In genomic region chr1:55031026-55031779, GRCm38 (mm10) we compare ENCODE assay signal across 24 mouse cellular contexts. TPM values are rescaled to one million over a fixed set of nuclear protein-coding genes. Genes with fewer than 3 reads are reported as not detected.
DNase-seq lines count a peak whose midpoint lies in the region; ATAC-seq and TF ChIP-seq lines count a peak whose summit lies in the region.
"Had no signal": no experiment of that assay in that cellular context is flagged by ENCODE, and none has a peak within 500 bp of the region (broad histone marks: within the 10 kb centered on the region; RNA-seq: fewer than 3 reads in every experiment).

No protein-coding gene starts in this region.

- no peak for TF ChIP-seq POLR2A in ES-Bruce4 (IDR thresholded peaks at IDR 0.05; ENCODE audit: insufficient read depth, low read length)
- no peak for TF ChIP-seq POLR2A in thymus, adult 2 months (IDR thresholded peaks at IDR 0.05; ENCODE audit: control insufficient read depth, extremely low read depth, insufficient read depth, low read length, poor library complexity)

- peak; percentile 56 for ATAC-seq in liver, embryonic 13.5 days (ENCODE audit: low read depth)
- ATAC-seq: forebrain, embryonic 13.5 days; midbrain, embryonic 15.5 days had no signal

- DNase-seq in MEL-GATA-1-ER (ENCODE audit: extremely low read depth, low read depth): peak; percentile 39
- DNase-seq in liver, embryonic 13.5 days: peak; percentile 18
- DNase-seq in naive thymus-derived CD4-positive, alpha-beta T cell, adult 2 months (ENCODE audit: low read depth): peak; percentile 49
- no peak for DNase-seq in retina, postnatal 1 day
- no peak for DNase-seq in heart, adult 9 months (ENCODE audit: low spot score in 2 of 2)
- no peak for DNase-seq in thymus, adult 2 months
- DNase-seq: adrenal gland, postnatal 10 days; B cell, adult 2 months; cerebellum, adult 9-11 months; gastrocnemius, postnatal 25 days; heart, postnatal 10 days; kidney, adult 18-20 months; layer of hippocampus, postnatal 36 days; lung, postnatal 4 days; right cerebral cortex, postnatal 4 days; thymus, adult 18-20 months had no signal

- H3K36me3 ChIP-seq in ES-Bruce4 (ENCODE audit: control insufficient read depth, insufficient read depth, low read length, poor library complexity, severe bottlenecking): no peaks in the 10 kb centered on the region
- H3K36me3 ChIP-seq in liver, embryonic 13.5 days: no peaks in the 10 kb centered on the region
- H3K36me3 ChIP-seq in thymus, adult 2 months (ENCODE audit: control insufficient read depth, insufficient read depth, low read length): no peaks in the 10 kb centered on the region
- H3K36me3 ChIP-seq: embryonic facial prominence, embryonic 12.5 days; limb, embryonic 13.5 days; lung, embryonic 15.5 days; midbrain, embryonic 15.5 days had no signal

- no peak overlapping the region for H3K4me3 ChIP-seq in ES-Bruce4 (ENCODE audit: low read depth, low read length)
- no peak overlapping the region for H3K4me3 ChIP-seq in liver, embryonic 13.5 days (replicated peaks)
- H3K4me3 ChIP-seq in thymus, adult 2 months (ENCODE audit: control insufficient read depth, insufficient read depth, low read length): no peak overlapping the region
- H3K4me3 ChIP-seq: embryonic facial prominence, embryonic 12.5 days; erythroblast, embryonic 14.5 days; forebrain, embryonic 13.5 days; limb, embryonic 13.5 days; lung, embryonic 15.5 days; midbrain, embryonic 15.5 days had no signal

- H3K27ac ChIP-seq in ES-Bruce4 (ENCODE audit: insufficient read depth, low read length): peak overlapping the region; percentile 43; the same call in 1 of the 2 replicates
- H3K27ac ChIP-seq in liver, embryonic 13.5 days: peak overlapping the region; percentile 44
- H3K27ac ChIP-seq in thymus, adult 2 months (ENCODE audit: control insufficient read depth, insufficient read depth, low read length): no peak overlapping the region
- H3K27ac ChIP-seq: embryonic facial prominence, embryonic 12.5 days; forebrain, embryonic 13.5 days; kidney, postnatal 0 days; limb, embryonic 13.5 days; lung, embryonic 15.5 days; midbrain, embryonic 15.5 days had no signal

- no peak for TF ChIP-seq EP300 in ES-Bruce4 (IDR thresholded peaks at IDR 0.05; ENCODE audit: insufficient read depth, low read depth, low read length)

- no peaks in the 10 kb centered on the region for H3K27me3 ChIP-seq in ES-Bruce4 (ENCODE audit: control insufficient read depth, insufficient read depth, low read length, poor library complexity, severe bottlenecking)
- no peaks in the 10 kb centered on the region for H3K27me3 ChIP-seq in liver, embryonic 13.5 days
- H3K27me3 ChIP-seq in thymus, adult 2 months (ENCODE audit: control insufficient read depth, insufficient read depth, low read length): no peaks in the 10 kb centered on the region
- H3K27me3 ChIP-seq: embryonic facial prominence, embryonic 12.5 days; forebrain, embryonic 13.5 days; limb, embryonic 13.5 days; lung, embryonic 15.5 days; midbrain, embryonic 15.5 days had no signal

- peaks cover 3% of the 10 kb centered on the region for H3K4me1 ChIP-seq in ES-Bruce4 (ENCODE audit: control insufficient read depth, insufficient read depth, low read length)
- H3K4me1 ChIP-seq in liver, embryonic 13.5 days (replicated peaks): peaks cover 47% of the 10 kb centered on the region
- H3K4me1 ChIP-seq in thymus, adult 2 months (replicated peaks; ENCODE audit: control insufficient read depth, insufficient read depth, low read length): peaks cover 5% of the 10 kb centered on the region
- H3K4me1 ChIP-seq: embryonic facial prominence, embryonic 12.5 days; forebrain, embryonic 13.5 days; limb, embryonic 13.5 days; lung, embryonic 15.5 days; midbrain, embryonic 15.5 days had no signal

- no peak overlapping the region for H3K4me2 ChIP-seq in liver, embryonic 13.5 days
- H3K4me2 ChIP-seq: embryonic facial prominence, embryonic 12.5 days; forebrain, embryonic 13.5 days; limb, embryonic 13.5 days; lung, embryonic 15.5 days; midbrain, embryonic 15.5 days had no signal

- no peaks in the 10 kb centered on the region for H3K9me3 ChIP-seq in ES-Bruce4 (replicated peaks; ENCODE audit: control insufficient read depth, insufficient read depth, low read length, poor library complexity, severe bottlenecking)
- no peaks in the 10 kb centered on the region for H3K9me3 ChIP-seq in liver, embryonic 13.5 days (replicated peaks)
- H3K9me3 ChIP-seq: embryonic facial prominence, embryonic 12.5 days; forebrain, embryonic 13.5 days; limb, embryonic 13.5 days; lung, embryonic 15.5 days; midbrain, embryonic 15.5 days had no signal

- H3K9ac ChIP-seq in ES-Bruce4 (ENCODE audit: low read depth, poor library complexity, severe bottlenecking): no peak overlapping the region
- no peak overlapping the region for H3K9ac ChIP-seq in liver, embryonic 13.5 days
- H3K9ac ChIP-seq: embryonic facial prominence, embryonic 12.5 days; forebrain, embryonic 13.5 days; limb, embryonic 13.5 days; lung, embryonic 15.5 days; midbrain, embryonic 15.5 days had no signal

- TF ChIP-seq CTCF in ES-Bruce4 (IDR thresholded peaks at IDR 0.05; ENCODE audit: low read depth, low read length): no peak
- no peak for TF ChIP-seq CTCF in thymus, adult 2 months (IDR thresholded peaks at IDR 0.05; ENCODE audit: borderline replicate concordance, control insufficient read depth, extremely low read depth, insufficient read depth, low read length, poor library complexity)

RNA-seq across cellular contexts. Expression of gene Sf3b1, which starts 3.9 kb away (rescaled TPM):
- 277 and 314 TPM in 2 replicates for polyA plus RNA-seq in ES-Bruce4 (2011; ENCODE audit: insufficient read depth, insufficient read length, low read depth, missing spikeins)
- polyA plus RNA-seq in liver, embryonic 13.5 days (2015; fragmentation: Nextera tagmentation; extraction: Ambion mirVana): 171 and 213 TPM in 2 replicates
- polyA plus RNA-seq in thymus, adult 2 months (2012; rRNA removed): 90.6 and 110 TPM in 2 replicates

RNA-seq across cellular contexts. Expression of gene Coq10b, which starts 21.4 kb away (rescaled TPM):
- 21.2 and 27.1 TPM in 2 replicates for polyA plus RNA-seq in ES-Bruce4 (2011; ENCODE audit: insufficient read depth, insufficient read length, low read depth, missing spikeins)
- 17.6 and 20.6 TPM in 2 replicates for polyA plus RNA-seq in liver, embryonic 13.5 days (2015; fragmentation: Nextera tagmentation; extraction: Ambion mirVana)
- 5.5 and 6.6 TPM in 2 replicates for polyA plus RNA-seq in thymus, adult 2 months (2012; rRNA removed)

RNA-seq across cellular contexts. Expression of gene Hspe1, which starts 56.7 kb away (rescaled TPM):
- 622 and 631 TPM in 2 replicates for polyA plus RNA-seq in ES-Bruce4 (2011; ENCODE audit: insufficient read depth, insufficient read length, low read depth, missing spikeins)
- polyA plus RNA-seq in liver, embryonic 13.5 days (2015; fragmentation: Nextera tagmentation; extraction: Ambion mirVana): 600 and 712 TPM in 2 replicates
- 33.2 and 38.3 TPM in 2 replicates for polyA plus RNA-seq in thymus, adult 2 months (2012; rRNA removed)

RNA-seq across cellular contexts. Expression of gene Hspd1, which starts 56.8 kb away (rescaled TPM):
- polyA plus RNA-seq in ES-Bruce4 (2011; ENCODE audit: insufficient read depth, insufficient read length, low read depth, missing spikeins): 626 and 704 TPM in 2 replicates
- 478 and 596 TPM in 2 replicates for polyA plus RNA-seq in liver, embryonic 13.5 days (2015; fragmentation: Nextera tagmentation; extraction: Ambion mirVana)
- 28.3 and 31.5 TPM in 2 replicates for polyA plus RNA-seq in thymus, adult 2 months (2012; rRNA removed)

Comparison
In these comparisons a context has a peak if more than half of its experiments do, and no peak if none do; other contexts are left out.
1. DNase-seq: peak in MEL-GATA-1-ER (single experiment), liver, embryonic 13.5 days (single experiment) and naive thymus-derived CD4-positive, alpha-beta T cell, adult 2 months (single experiment); none in retina, postnatal 1 day (single experiment), heart, adult 9 months (0 of 2) and thymus, adult 2 months (single experiment).
2. RNA of gene Hspe1, which starts 56.7 kb away (polyA plus RNA-seq): 622 to 631 TPM in ES-Bruce4 and 600 to 712 TPM in liver, embryonic 13.5 days; 33.2 to 38.3 TPM in thymus, adult 2 months; every median in the first group is over 10 times any median in the second.